Mouse (Mus musculus): Measurements from ENCODE around the gene Sardh. TPM values are rescaled to one million over a fixed set of nuclear protein-coding genes. Genes with fewer than 3 reads are reported as not detected.
A peak's percentile ranks its signal among the peaks of the same experiment; 100 is the strongest.

The Sardh gene
- total RNA-seq, 2 experiments from 2014 or later, result 7.8 to 9.2 TPM

GRCm38 (mm10) chr2:27228809-27229480 lies 19.2 kb downstream of the Sardh start:
- no peak for DNase-seq

GRCm38 (mm10) chr2:27226572-27226971 lies 21.6 kb downstream of the Sardh start:
- no peak for DNase-seq

- DNase-seq, result peak; percentile 19 to 38
Measured at GRCm38 (mm10) chr2:27223012-27223421, 25.1 kb downstream of the Sardh start.

- no peak for DNase-seq
Measured at GRCm38 (mm10) chr2:27218569-27218968, 29.6 kb downstream of the Sardh start.

GRCm38 (mm10) chr2:27218121-27218544 lies 30.0 kb downstream of the Sardh start:
- no peak for DNase-seq

- peak; percentile 28 to 31 for DNase-seq
Measured at GRCm38 (mm10) chr2:27215537-27215936, 32.6 kb downstream of the Sardh start.

- DNase-seq, result peak; percentile 51 to 75
Measured at GRCm38 (mm10) chr2:27211966-27212893, 35.9 kb downstream of the Sardh start.

- peak; percentile 44 to 60 for DNase-seq
Measured at GRCm38 (mm10) chr2:27210676-27211210, 37.4 kb downstream of the Sardh start.

- DNase-seq, result peak; percentile 54 to 70
Measured at GRCm38 (mm10) chr2:27210255-27210654, 37.9 kb downstream of the Sardh start.

- peak in 1 of 2 experiments; percentile 25 for DNase-seq
Measured at GRCm38 (mm10) chr2:27209816-27210215, 38.3 kb downstream of the Sardh start.

GRCm38 (mm10) chr2:27209370-27209769 lies 38.8 kb downstream of the Sardh start:
- no peak for DNase-seq

GRCm38 (mm10) chr2:27207126-27207525 lies 41.0 kb downstream of the Sardh start:
- DNase-seq, result peak; percentile 42 to 57

GRCm38 (mm10) chr2:27206128-27206797 lies 41.9 kb downstream of the Sardh start:
- DNase-seq, result peak; percentile 26 to 35

- no peak for DNase-seq
Measured at GRCm38 (mm10) chr2:27205666-27206065, 42.5 kb downstream of the Sardh start.

GRCm38 (mm10) chr2:27200586-27200985 lies 47.6 kb downstream of the Sardh start:
- no peak for DNase-seq

- DNase-seq, result no peak
Measured at GRCm38 (mm10) chr2:27198551-27199246, 49.4 kb downstream of the Sardh start.

GRCm38 (mm10) chr2:27189994-27190393 lies 58.1 kb downstream of the Sardh start:
- DNase-seq, result no peak

- no peak for DNase-seq
Measured at GRCm38 (mm10) chr2:27187531-27187930, 60.6 kb downstream of the Sardh start.

- DNase-seq, result peak; percentile 64 to 72
Measured at GRCm38 (mm10) chr2:27183734-27184133, 64.4 kb downstream of the Sardh start.

GRCm38 (mm10) chr2:27181907-27182306 lies 66.2 kb downstream of the Sardh start:
- no peak for DNase-seq

GRCm38 (mm10) chr2:27179101-27179500 lies 69.0 kb downstream of the Sardh start:
- no peak for DNase-seq
